ENCODE assay signal across 18 mouse cellular contexts in the genomic region with DNA sequence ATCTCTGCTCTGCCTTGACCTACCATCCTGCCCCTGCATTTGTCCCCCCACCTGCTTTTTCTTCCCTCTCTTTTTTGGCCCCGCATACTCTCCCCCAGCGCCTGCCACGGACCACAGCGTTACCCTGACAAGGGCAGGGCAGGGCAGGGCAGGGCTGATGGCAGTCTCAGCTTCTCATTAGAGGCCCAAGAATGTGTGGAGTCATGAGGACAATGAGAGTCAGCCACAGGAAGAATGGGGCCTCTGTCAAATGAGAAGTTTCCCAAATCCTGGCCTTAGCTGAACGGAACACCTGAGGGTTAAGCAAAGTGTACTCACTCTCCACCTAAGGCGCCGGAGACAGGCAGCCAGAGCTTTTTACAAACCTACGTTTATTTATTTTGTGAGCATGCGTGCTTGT. TPM values are rescaled to one million over a fixed set of nuclear protein-coding genes. Genes with fewer than 3 reads are reported as not detected.
DNase-seq lines count a peak whose midpoint lies in the region; ATAC-seq lines count a peak whose summit lies in the region.
"Had no signal": no experiment of that assay in that cellular context is flagged by ENCODE, and none has a peak within 500 bp of the region (broad histone marks: within the 10 kb centered on the region; RNA-seq: fewer than 3 reads in every experiment).

No protein-coding gene starts in this region.

- peaks cover 84% of the 10 kb centered on the region for H3K4me1 ChIP-seq in forebrain, embryonic 12.5 days
- peaks cover 78% of the 10 kb centered on the region for H3K4me1 ChIP-seq in midbrain, embryonic 11.5 days (ENCODE audit: control insufficient read depth, insufficient read depth, low read length)

- peak overlapping the region; percentile 44; the same call in 1 of the 2 replicates for H3K9ac ChIP-seq in forebrain, embryonic 12.5 days
- peak overlapping the region; percentile 40; the same call in 1 of the 2 replicates for H3K9ac ChIP-seq in midbrain, embryonic 11.5 days (ENCODE audit: low read length)
- H3K9ac ChIP-seq: heart, embryonic 15.5 days; liver, embryonic 14.5 days had no signal

- peak overlapping the region; percentile 71 for H3K4me2 ChIP-seq in forebrain, embryonic 12.5 days
- peak overlapping the region; percentile 27 for H3K4me2 ChIP-seq in midbrain, embryonic 11.5 days
- H3K4me2 ChIP-seq: heart, embryonic 15.5 days had no signal

- 25% methylated on average over 9 of the region's 9 CpGs for WGBS in forebrain, embryonic 12.5 days
- WGBS in midbrain, embryonic 11.5 days, result 34% methylated on average over 9 of the region's 9 CpGs

- DNase-seq in embryo, embryonic 10.5 days (ENCODE audit: low spot score), result peak; percentile 16
- no peak for DNase-seq in embryo, embryonic 10 days (ENCODE audit: low spot score)
- DNase-seq in 3134 (ENCODE audit: extremely low read depth, insufficient read length, low spot score), result peak; percentile 55
- peak; percentile 84 for DNase-seq in midbrain, embryonic 11.5 days (ENCODE audit: low spot score, missing footprints)
- DNase-seq in Muller cell, postnatal 12 days (ENCODE audit: inconsistent ontology term), result no peak
- no peak for DNase-seq in layer of hippocampus, postnatal 10 days (ENCODE audit: low spot score in 2 of 2)
- no peak for DNase-seq in adrenal gland, postnatal 10 days
- DNase-seq: kidney, postnatal 36 days; thymus, adult 2 months had no signal

- no peak overlapping the region for H3K4me3 ChIP-seq in forebrain, embryonic 12.5 days (replicated peaks)
- no peak overlapping the region for H3K4me3 ChIP-seq in midbrain, embryonic 11.5 days (ENCODE audit: low read depth, low read length)
- H3K4me3 ChIP-seq: heart, embryonic 15.5 days; left cerebral cortex, adult 2 months had no signal

- H3K27me3 ChIP-seq in forebrain, embryonic 12.5 days, result peaks cover 7% of the 10 kb centered on the region; the same call in 1 of the 2 replicates
- no peaks in the 10 kb centered on the region; the same call in 1 of the 2 replicates for H3K27me3 ChIP-seq in midbrain, embryonic 11.5 days (ENCODE audit: control insufficient read depth, insufficient read depth, low read length)

- H3K27ac ChIP-seq in forebrain, embryonic 12.5 days, result peak overlapping the region; percentile 87
- H3K27ac ChIP-seq in midbrain, embryonic 11.5 days (ENCODE audit: low read depth, low read length), result no peak overlapping the region
- H3K27ac ChIP-seq: heart, embryonic 15.5 days; left cerebral cortex, adult 2 months; liver, embryonic 14.5 days had no signal

- no peaks in the 10 kb centered on the region for H3K36me3 ChIP-seq in forebrain, embryonic 12.5 days (replicated peaks)
- H3K36me3 ChIP-seq in midbrain, embryonic 11.5 days (ENCODE audit: control insufficient read depth, insufficient read depth, low read length), result no peaks in the 10 kb centered on the region
- H3K36me3 ChIP-seq: G1E; heart, embryonic 15.5 days had no signal

- no peak for ATAC-seq in forebrain, embryonic 12.5 days (ENCODE audit: low FRiP score)
- ATAC-seq in midbrain, embryonic 11.5 days (ENCODE audit: low FRiP score), result no peak
- ATAC-seq: intestine, embryonic 16.5 days had no signal

- H3K9me3 ChIP-seq in forebrain, embryonic 12.5 days, result no peaks in the 10 kb centered on the region
- no peaks in the 10 kb centered on the region for H3K9me3 ChIP-seq in midbrain, embryonic 11.5 days (ENCODE audit: control insufficient read depth, low read length)
- H3K9me3 ChIP-seq: heart, embryonic 15.5 days had no signal

RNA-seq across cellular contexts. Expression of a gene that starts 3.8 kb away (rescaled TPM):
- 5.0 and 5.7 TPM in 2 replicates for polyA plus RNA-seq in forebrain, embryonic 12.5 days (2016; fragmentation: Nextera tagmentation; extraction: Ambion mirVana)
- 5.0 and 5.2 TPM in 2 replicates for polyA plus RNA-seq in midbrain, embryonic 11.5 days (2014; fragmentation: Nextera tagmentation; extraction: Ambion mirVana)
- 1 to 10 TPM; 1.7 TPM for total RNA-seq in layer of hippocampus, postnatal 10 days (2021)
- total RNA-seq in adrenal gland, postnatal 10 days (2021), result under 1 TPM in 1 of 2 experiments, not detected in 1; 0.15 TPM
- polyA plus RNA-seq: G1E; heart, embryonic 15.5 days; liver, embryonic 14.5 days; thymus, adult 2 months had no signal

RNA-seq across cellular contexts. Expression of a gene that starts 3.9 kb away (rescaled TPM):
- 12.3 and 14.7 TPM in 2 replicates for polyA plus RNA-seq in forebrain, embryonic 12.5 days (2016; fragmentation: Nextera tagmentation; extraction: Ambion mirVana)
- 10.7 and 12.9 TPM in 2 replicates for polyA plus RNA-seq in midbrain, embryonic 11.5 days (2014; fragmentation: Nextera tagmentation; extraction: Ambion mirVana)
- total RNA-seq in layer of hippocampus, postnatal 10 days (2021), result 1 to 10 TPM; 4.9 TPM
- total RNA-seq in adrenal gland, postnatal 10 days (2021), result under 1 TPM; 0.27 to 0.36 TPM
- polyA plus RNA-seq: G1E; heart, embryonic 15.5 days; intestine, embryonic 16.5 days; liver, embryonic 14.5 days; thymus, adult 2 months had no signal

RNA-seq across cellular contexts. Expression of a gene that starts 34.5 kb away (rescaled TPM):
- 0.38 and 0.59 TPM in 2 replicates for polyA plus RNA-seq in forebrain, embryonic 12.5 days (2016; fragmentation: Nextera tagmentation; extraction: Ambion mirVana)
- polyA plus RNA-seq in midbrain, embryonic 11.5 days (2014; fragmentation: Nextera tagmentation; extraction: Ambion mirVana), result 0.55 and 0.66 TPM in 2 replicates
- not detected for total RNA-seq in layer of hippocampus, postnatal 10 days (2021)
- not detected for total RNA-seq in adrenal gland, postnatal 10 days (2021)
- total RNA-seq: G1E; left cerebral cortex, adult 2 months had no signal
- polyA plus RNA-seq: brain, embryonic 14.5 days; cerebellum, adult 2 months; G1E; gonadal fat pad, adult 2 months; heart, embryonic 15.5 days; intestine, embryonic 16.5 days; liver, embryonic 14.5 days; thymus, adult 2 months had no signal

RNA-seq across cellular contexts. Expression of a gene that starts 55.6 kb away (rescaled TPM):
- polyA plus RNA-seq in forebrain, embryonic 12.5 days (2016; fragmentation: Nextera tagmentation; extraction: Ambion mirVana), result 0.56 and 1.0 TPM in 2 replicates
- polyA plus RNA-seq in midbrain, embryonic 11.5 days (2014; fragmentation: Nextera tagmentation; extraction: Ambion mirVana), result 0.14 and 0.19 TPM in 2 replicates
- 10 to 100 TPM; 19.3 to 23.4 TPM for total RNA-seq in layer of hippocampus, postnatal 10 days (2021)
- 10 to 100 TPM; 14.6 TPM for total RNA-seq in adrenal gland, postnatal 10 days (2021)

Comparison
In these comparisons a context has a peak if more than half of its experiments do, and no peak if none do; other contexts are left out.
1. DNase-seq: peak in embryo, embryonic 10.5 days (single experiment), 3134 (single experiment) and midbrain, embryonic 11.5 days (single experiment); none in embryo, embryonic 10 days (single experiment), Muller cell, postnatal 12 days (single experiment), layer of hippocampus, postnatal 10 days (0 of 2) and adrenal gland, postnatal 10 days (single experiment).
2. RNA of a gene that starts 3.9 kb away (total RNA-seq): 4.9 TPM in layer of hippocampus, postnatal 10 days; 0.27 to 0.36 TPM in adrenal gland, postnatal 10 days; every median in the first group is over 4 times any median in the second.